Mouse (Mus musculus) layer of hippocampus, postnatal 36 days (tissue): ENCODE measurements at regions not wholly inside any gene's neighbourhood (a gene's known extent, or its start where the extent isn't known, plus 50 kb on each side); places are given as distances from the start of the nearest gene placed in this dataset.

ENCODE experiments used
- DNase-seq, 2 experiments: peaks; one replicate each; pipeline ENCODE4 v3.0.0; 2022

DNA sequence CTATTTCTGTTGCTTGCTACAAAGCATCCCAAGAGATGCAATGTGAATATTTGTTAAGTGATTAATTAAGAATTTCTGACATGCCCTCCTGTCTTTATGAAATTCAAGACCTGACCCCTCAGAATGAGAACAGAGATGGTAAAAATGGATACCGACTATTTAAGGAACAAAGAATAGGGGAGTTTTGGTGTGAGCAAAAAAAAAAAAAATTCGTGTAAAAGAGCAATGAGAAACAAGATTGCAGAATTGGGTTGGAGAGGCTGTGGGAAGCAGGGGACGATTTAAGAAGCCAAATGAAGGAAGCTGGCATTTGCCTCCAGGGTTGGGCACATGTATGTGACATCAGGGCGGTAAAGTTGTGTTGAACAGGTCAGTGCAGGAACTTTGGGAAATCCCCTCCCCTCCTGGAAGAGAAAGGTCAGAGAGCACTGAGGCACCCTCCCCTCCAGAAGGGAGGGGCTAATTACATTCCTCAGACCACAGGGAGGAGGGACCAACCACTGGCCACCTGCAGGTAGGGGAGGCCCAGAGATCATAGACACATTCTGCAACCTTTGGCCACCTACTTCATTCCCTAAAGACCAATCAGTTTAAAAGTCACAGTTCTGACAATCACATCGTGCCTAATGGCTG is 212.3 kb upstream of the Ankrd55 start:
- no peak for DNase-seq

DNA sequence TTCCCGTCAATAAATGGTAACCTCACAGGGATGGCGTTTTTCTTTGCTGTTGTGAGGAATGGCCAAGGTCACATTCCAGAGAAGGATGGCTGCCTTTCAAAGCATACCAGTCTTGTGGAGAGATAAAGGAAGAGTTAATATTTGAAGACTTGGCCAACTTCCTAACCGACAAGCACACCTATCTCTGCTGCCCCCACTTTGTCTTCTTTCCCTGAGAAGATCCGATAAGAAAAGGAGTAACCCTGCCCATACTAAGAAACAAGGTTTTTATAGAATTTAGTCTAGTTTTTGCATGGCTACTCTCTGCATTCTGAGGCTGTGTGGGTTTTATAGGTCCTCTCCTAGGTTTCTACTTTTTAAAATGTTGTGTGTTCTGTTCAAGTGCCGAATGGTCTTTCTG is 210.2 kb upstream of the Ankrd55 start:
- DNase-seq = no peak

DNA sequence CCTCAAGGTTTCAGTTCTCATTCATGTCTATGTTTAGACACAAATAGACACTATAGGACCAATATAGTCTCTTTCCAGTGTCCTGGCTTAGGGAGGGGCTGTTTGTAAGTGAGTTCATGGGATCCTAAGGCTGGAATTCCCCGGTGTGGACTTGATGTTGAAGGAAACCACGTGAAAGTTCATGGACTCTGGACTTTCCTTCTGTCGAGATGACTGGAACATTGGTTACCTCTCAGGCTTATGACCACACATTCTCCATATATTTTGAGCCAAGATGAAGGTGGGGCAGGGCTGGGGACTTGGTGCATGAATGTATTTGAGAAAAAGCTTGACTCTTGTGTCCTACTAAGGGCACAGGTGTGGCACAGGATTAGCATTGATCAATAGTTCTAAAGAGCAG is 206.3 kb upstream of the Ankrd55 start:
- no peak for DNase-seq

- DNase-seq = no peak
Measured at GRCm38 (mm10) chr13:112084484-112085278, 203.6 kb upstream of the Ankrd55 start.

GRCm38 (mm10) chr13:112088312-112088771 is 199.9 kb upstream of the Ankrd55 start:
- DNase-seq = no peak

- DNase-seq = no peak
Measured at GRCm38 (mm10) chr13:112090737-112091136, 197.5 kb upstream of the Ankrd55 start.

DNA sequence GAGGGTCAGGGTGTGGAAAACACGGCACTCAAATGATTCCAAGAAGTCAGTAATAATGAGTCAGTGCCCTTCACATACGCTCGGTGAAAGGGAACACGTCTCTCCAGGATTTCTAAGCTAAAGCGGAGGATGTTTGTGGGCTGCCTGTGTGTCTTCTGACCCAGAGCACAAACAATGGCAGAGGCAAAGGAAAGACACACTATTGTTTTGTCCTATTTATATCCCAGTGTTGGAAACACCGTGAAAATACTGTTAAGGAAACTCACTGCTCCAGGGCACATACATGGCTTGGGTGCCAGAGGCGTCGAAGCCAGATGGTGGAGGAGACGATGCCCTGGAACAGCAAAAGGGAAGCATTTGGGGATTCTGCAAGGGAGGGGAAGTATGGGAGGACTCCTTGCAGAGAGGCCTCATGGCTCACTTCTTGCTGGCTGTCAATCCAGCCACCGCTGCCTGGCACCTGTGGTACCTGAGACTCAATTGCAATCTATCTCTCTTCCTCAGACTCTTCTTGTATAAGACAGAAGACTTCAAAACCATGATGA is 192.6 kb upstream of the Ankrd55 start:
- no peak for DNase-seq

DNA sequence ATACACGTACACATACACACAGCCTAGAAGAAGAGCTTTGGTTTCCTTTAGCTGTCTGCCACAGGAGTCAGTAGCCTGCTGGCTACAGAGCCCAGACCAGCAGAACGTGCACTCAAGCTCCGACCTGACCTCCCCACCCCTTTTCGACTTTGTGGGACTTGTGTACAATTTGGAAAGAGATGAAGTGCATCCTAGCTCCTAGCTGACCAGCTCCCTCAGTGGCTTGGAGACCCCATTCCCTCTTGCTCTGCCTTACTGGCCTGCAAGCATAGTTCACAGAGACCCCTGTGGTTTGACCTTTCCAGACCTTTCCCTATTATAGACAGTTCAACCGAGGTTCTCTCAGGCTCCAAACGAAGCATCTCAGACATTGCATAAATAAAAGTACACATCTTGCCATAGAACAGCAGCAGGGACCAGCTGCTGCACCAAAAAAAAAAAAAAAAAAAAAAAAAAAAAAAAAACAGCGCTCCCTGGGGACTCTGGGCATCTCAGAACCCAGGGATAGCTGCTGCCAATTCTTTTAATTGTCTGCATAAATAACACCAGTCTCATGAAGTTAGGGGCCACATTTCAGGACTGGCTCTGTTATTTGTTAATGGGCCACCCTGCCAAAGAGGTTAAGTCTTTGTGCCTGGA is 188.2 kb upstream of the Ankrd55 start:
- no peak for DNase-seq

- peak; percentile 38 to 43 for DNase-seq
Measured at GRCm38 (mm10) chr13:112100592-112101420, 187.4 kb upstream of the Ankrd55 start.

GRCm38 (mm10) chr13:112101421-112101756 is 186.9 kb upstream of the Ankrd55 start:
- no peak for DNase-seq

DNA sequence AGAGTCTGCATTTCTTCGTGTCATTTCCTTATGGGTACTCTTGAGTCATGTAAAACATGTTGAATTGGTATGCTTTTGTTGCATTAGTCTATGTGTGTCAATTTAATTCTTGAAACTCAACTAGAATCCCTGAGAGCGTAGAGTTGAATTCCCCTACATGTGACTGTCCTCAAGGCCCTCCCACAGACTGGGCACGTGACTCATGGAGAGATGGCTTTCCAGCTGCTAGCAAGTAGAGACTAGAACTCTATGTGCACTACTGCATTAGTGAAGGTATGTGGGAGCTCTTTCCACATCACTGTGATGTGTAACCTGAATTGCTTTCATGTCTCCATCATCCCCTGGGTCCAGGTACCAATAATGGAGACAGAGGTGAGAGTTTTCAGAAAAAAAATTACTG is 182.3 kb upstream of the Ankrd55 start:
- no peak for DNase-seq

GRCm38 (mm10) chr13:112114741-112115201 is 173.5 kb upstream of the Ankrd55 start:
- peak in 1 of 2 experiments; percentile 26 for DNase-seq

- DNase-seq = no peak
Measured at GRCm38 (mm10) chr13:112116101-112116726, 172.0 kb upstream of the Ankrd55 start.

- DNase-seq = no peak
Measured at GRCm38 (mm10) chr13:112118564-112118963, 169.7 kb upstream of the Ankrd55 start.

DNA sequence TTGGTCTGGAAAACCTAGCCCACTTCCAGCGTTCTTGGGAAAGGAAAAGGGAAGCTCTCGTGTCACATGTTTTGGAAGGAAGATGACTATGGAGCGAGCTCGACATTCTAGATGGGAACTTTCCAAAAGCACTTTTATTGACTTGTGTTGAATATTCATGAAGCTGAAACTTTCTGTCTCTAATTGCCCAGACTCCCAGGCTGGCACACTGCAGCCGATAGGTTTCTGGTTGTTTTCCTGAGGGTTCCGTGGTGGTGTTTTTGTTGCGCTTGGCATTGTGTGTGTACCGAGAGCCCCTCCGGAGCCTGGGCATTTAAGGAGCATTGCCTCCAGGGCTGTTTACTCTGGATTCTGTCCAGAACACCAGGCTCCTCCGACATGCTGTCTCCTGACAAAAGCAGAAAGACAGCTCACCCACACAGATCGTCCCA is 168.6 kb upstream of the Ankrd55 start:
- DNase-seq = peak; percentile 12 to 40

- no peak for DNase-seq
Measured at GRCm38 (mm10) chr13:112120346-112120745, 167.9 kb upstream of the Ankrd55 start.

DNA sequence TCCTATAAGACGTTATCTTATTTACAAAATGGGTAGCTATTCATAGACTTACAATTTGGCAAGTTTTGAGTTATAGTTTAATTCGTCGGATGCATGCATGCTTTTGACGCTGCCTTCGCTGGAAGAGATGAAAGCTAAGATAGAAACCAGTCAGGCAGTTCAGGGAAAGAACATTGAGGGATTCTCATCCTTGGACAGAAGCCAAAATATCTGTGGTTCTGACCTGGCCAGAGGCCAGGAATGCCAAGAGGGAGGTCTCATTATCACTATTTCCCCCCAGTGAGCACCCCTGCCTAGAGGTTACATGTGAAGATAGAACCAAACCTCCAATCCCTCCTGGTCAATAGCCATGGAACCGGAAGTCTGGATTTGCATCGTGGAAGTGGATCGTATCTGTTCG is 167.1 kb upstream of the Ankrd55 start:
- DNase-seq = no peak

- no peak for DNase-seq
Measured at GRCm38 (mm10) chr13:112122842-112123373, 165.3 kb upstream of the Ankrd55 start.

DNA sequence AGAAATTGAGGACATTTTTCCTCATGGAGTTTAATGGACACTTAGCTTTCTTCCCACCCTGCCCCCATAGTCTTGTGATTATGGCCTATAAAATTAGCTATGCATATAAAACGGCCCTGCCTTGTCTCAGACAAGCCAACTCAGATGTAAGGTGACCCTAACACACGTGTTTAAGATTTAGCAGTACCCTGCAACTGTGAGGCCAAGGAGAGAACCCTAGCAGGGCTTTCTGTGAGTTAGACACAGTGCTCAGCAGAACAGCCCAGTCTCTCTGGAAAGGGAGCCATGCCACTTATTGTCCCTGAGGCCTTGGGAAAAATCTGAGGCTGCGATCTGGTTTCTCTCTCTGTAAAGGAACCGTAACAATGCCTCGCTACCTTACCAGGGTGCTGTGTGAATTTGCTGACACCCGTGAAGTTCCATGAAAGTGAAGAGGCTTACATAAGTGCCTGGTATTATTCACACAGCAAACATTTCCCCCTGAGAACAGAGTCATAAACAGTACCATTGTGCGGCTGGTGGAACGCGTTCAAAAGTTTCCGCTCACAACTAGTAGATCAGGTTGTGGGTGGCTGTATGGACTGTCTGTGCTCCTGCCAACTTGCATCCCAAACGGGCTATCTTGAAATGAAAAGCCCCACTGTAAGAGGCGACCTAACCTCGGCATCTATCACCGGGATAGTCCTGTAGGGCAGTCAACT is 162.3 kb upstream of the Ankrd55 start:
- no peak for DNase-seq

- DNase-seq = no peak
Measured at GRCm38 (mm10) chr13:112130220-112130619, 158.0 kb upstream of the Ankrd55 start.

DNA sequence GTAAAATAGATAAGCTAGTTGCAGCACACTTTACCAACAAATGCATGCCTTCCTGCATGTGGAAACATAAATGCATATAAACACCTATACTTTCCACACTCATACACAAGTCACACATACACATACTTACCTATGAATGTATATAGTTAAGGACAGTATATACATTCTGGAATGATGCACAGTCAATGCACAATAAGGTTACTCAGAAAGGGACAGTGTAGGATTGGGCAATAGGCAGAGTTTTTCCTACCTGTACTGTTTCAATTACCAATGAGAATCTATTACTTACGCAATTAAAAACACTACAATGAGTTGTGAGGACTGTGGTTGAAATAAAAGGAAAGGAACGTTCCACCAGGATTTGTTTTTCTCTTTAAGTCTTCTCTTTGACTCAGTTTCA is 157.5 kb upstream of the Ankrd55 start:
- no peak for DNase-seq
